ENCODE assay signal across 17 mouse cellular contexts in genomic region chr9:103360642-103361041, GRCm38 (mm10). TPM values are rescaled to one million over a fixed set of nuclear protein-coding genes. Genes with fewer than 3 reads are reported as not detected.
"Had no signal": no experiment of that assay in that cellular context is flagged by ENCODE, and none has a peak within 500 bp of the region (broad histone marks: within the 10 kb centered on the region; RNA-seq: fewer than 3 reads in every experiment).

No protein-coding gene starts in this region.

- H3K27ac ChIP-seq: kidney, embryonic 15.5 days; left cerebral cortex, adult 2 months; limb, embryonic 12.5 days; limb, embryonic 15.5 days; liver, embryonic 13.5 days; stomach, postnatal 0 days had no signal

- H3K4me3 ChIP-seq: kidney, embryonic 15.5 days; left cerebral cortex, adult 2 months; limb, embryonic 12.5 days; limb, embryonic 15.5 days; liver, embryonic 13.5 days had no signal

- H3K9ac ChIP-seq: kidney, embryonic 15.5 days; limb, embryonic 12.5 days; limb, embryonic 15.5 days; liver, embryonic 13.5 days had no signal

- DNase-seq: kidney, adult 8-10 months; kidney, postnatal 10 days; kidney, postnatal 36 days; layer of hippocampus, postnatal 36 days; liver, embryonic 13.5 days; lung, adult 2 months; lung, postnatal 14 days; lung, postnatal 4 days; midbrain, embryonic 14.5 days; thymus, adult 18-20 months; thymus, postnatal 36 days had no signal

- H3K27me3 ChIP-seq: kidney, embryonic 15.5 days; limb, embryonic 12.5 days; limb, embryonic 15.5 days; liver, embryonic 13.5 days had no signal

- H3K9me3 ChIP-seq: kidney, embryonic 15.5 days; limb, embryonic 12.5 days; limb, embryonic 15.5 days; liver, embryonic 13.5 days had no signal

RNA-seq across cellular contexts. Expression of gene 1300017J02Rik, which starts 55.8 kb away (rescaled TPM):
- total RNA-seq: left cerebral cortex, adult 2 months had no signal
- polyA plus RNA-seq: stomach, embryonic 14.5 days had no signal
